ENCODE assay signal across 8 mouse cellular contexts in the genomic region with DNA sequence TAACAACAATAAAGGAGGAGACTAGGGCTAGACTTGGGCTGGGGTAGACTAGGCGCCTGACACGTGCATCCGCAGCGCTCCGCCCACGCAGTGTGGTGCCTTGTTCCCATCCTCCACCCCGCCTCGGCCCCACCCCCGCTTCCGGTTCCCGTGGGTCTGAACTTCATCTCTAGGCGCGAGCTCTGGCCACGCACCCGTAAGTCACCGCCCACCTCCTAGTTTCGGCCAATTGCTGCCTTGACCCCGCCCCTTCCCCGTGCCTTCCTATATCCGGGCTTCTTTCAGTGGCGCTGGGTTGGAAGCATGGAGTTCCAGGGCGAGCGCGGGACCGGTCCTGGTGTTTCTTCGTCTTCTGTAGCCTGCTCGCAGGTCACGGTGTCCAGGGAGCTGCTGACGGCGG. TPM values are rescaled to one million over a fixed set of nuclear protein-coding genes. Genes with fewer than 3 reads are reported as not detected.
DNase-seq lines count a peak whose midpoint lies in the region; ATAC-seq and TF ChIP-seq lines count a peak whose summit lies in the region.

Gene D10Wsu102e (plus strand): TSS at position 266 of the 400 bp plus-strand sequence.

- DNase-seq in Patski (ENCODE audit: low read depth, low spot score): peak; percentile 59
- DNase-seq in cerebellum, postnatal 14 days: peak; percentile 97 to 98
- peak; percentile 95 to 96 for DNase-seq in frontal cortex, postnatal 14 days (ENCODE audit: low spot score in 2 of 2)
- DNase-seq in layer of hippocampus, postnatal 25 days (ENCODE audit: extremely low spot score in 1 of 2, low spot score in 1 of 2): peak; percentile 82
- peak; percentile 98 for DNase-seq in lung, postnatal 25 days (ENCODE audit: low spot score)
- DNase-seq in retina, embryonic 14.5 days (ENCODE audit: low spot score): peak; percentile 97
- DNase-seq in thymus, postnatal 4 days: peak; percentile 97

- CTCF ChIA-PET in Patski (lab: Charles Lee): interaction anchor here (0.7 to 1.2 kb wide), 2 partner anchors 19 to 149 kb away, joined by 3 read pairs; no protein-coding TSS in a partner anchor

- peak within 1 kb of the TSS; percentile 89 for H3K9ac ChIP-seq in hindbrain, embryonic 13.5 days

- H3K4me2 ChIP-seq in hindbrain, embryonic 13.5 days: peak within 1 kb of the TSS; percentile 85

- in situ Hi-C loops in Patski (cut with MboI; ENCODE audit: low pct_unique_long_range_greater_than_20kb): loop anchor here (5.0 to 10.0 kb wide), 4 partner anchors 135 to 565 kb away; partner anchors contain the start of gene Washc4

- peaks cover 25% of the 10 kb centered on the region for H3K36me3 ChIP-seq in hindbrain, embryonic 13.5 days

- H3K9me3 ChIP-seq in hindbrain, embryonic 13.5 days: no peaks in the 10 kb centered on the region

- peaks cover 19% of the 10 kb centered on the region for H3K4me1 ChIP-seq in hindbrain, embryonic 13.5 days (replicated peaks)

- no peak for TF ChIP-seq CTCF in Patski (IDR thresholded peaks at IDR 0.05)

- ATAC-seq in Patski: peak; percentile 85
- ATAC-seq in hindbrain, embryonic 13.5 days (ENCODE audit: low FRiP score): peak; percentile 98

- peak within 1 kb of the TSS; percentile 78 for H3K27ac ChIP-seq in hindbrain, embryonic 13.5 days

- POLR2A ChIA-PET in Patski (lab: Charles Lee): interaction anchor here (0.8 kb wide), 1 partner anchor 553 kb away, joined by 3 read pairs; no protein-coding TSS in a partner anchor

- WGBS in hindbrain, embryonic 13.5 days: under 1% methylated on average over 30 of the region's 30 CpGs

- peak within 1 kb of the TSS; percentile 92 for H3K4me3 ChIP-seq in hindbrain, embryonic 13.5 days

- no peaks in the 10 kb centered on the region for H3K27me3 ChIP-seq in Patski
- no peaks in the 10 kb centered on the region for H3K27me3 ChIP-seq in hindbrain, embryonic 13.5 days

RNA-seq across cellular contexts. Expression of gene D10Wsu102e, which starts in this region (rescaled TPM):
- polyA plus RNA-seq in Patski (2021): 0.90 TPM
- 0.92 and 0.93 TPM in 2 replicates for polyA plus RNA-seq in hindbrain, embryonic 13.5 days (2015; fragmentation: Nextera tagmentation; extraction: Ambion mirVana)
- 1 to 10 TPM; 2.3 to 3.5 TPM for total RNA-seq in layer of hippocampus, postnatal 25 days (2021)

Comparison
In these comparisons a context has a peak if more than half of its experiments do, and no peak if none do; other contexts are left out.
1. Peak in every context shown above with its lines: DNase-seq, ATAC-seq, H3K4me3 ChIP-seq and H3K27ac ChIP-seq.
2. Peak in DNase-seq and ATAC-seq in Patski; RNA of the gene not detected or under 1 TPM.
3. Peak in ATAC-seq, H3K4me3 ChIP-seq, H3K27ac ChIP-seq, H3K9ac ChIP-seq and H3K4me2 ChIP-seq in hindbrain, embryonic 13.5 days; RNA of the gene not detected or under 1 TPM.